Mouse (Mus musculus) brain, embryonic 14.5 days (tissue): ENCODE measurements around the gene Dmac2.

Source experiments
- CTCF ChIP-seq: fragments of 200-500 bp; IDR thresholded peaks from 2 replicates; pipeline ENCODE4 v1.5.1; 2012; ENCODE audit warnings: inconsistent platforms, mild to moderate bottlenecking, moderate library complexity, borderline replicate concordance; ENCODE audit not compliant: insufficient read depth, insufficient read length; ENCODE audit errors: extremely low read depth
- POLR2A ChIP-seq: fragments of 200-500 bp; IDR thresholded peaks from 2 replicates; pipeline ENCODE4 v1.6.1; 2012; ENCODE audit warnings: mild to moderate bottlenecking, inconsistent platforms, borderline replicate concordance; ENCODE audit not compliant: poor library complexity, insufficient read depth, insufficient read length, severe bottlenecking; ENCODE audit errors: extremely low read depth

GRCm38 (mm10) chr7:25617376-25618160 is 1.6 kb upstream of the Dmac2 start:
- no peak for TF ChIP-seq POLR2A
- TF ChIP-seq CTCF, result no peak
